14 mouse cellular contexts compared by ENCODE assay signal in the genomic region with DNA sequence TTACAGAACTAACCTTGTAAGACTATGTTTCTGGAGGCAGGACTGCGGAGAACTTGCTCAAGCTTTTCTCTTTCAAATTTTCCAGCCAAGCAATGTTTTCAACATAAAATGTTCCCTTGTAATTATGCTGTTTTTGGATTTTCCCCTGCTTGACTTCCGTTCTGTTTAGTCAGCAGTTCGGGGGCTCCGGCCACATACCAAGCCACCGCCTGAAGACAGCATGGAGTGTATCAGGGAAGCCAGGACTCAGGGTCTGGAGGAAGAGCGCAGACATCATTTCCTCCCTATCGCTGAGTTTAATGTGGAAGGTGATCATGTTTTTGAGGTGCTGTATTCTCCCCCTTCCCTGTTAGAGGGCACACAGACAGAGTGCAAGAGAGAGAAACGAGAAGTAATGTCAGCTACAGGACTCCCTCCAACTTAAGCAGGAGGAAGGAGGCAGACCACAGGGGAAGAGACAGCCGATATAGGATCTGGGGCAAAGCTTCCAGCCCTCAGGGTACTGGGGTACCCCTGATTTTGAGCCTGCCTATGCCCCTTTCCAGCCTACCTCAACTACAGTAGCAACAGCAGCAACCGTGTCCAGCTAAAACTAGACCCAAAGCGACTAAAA. TPM values are rescaled to one million over a fixed set of nuclear protein-coding genes. Genes with fewer than 3 reads are reported as not detected.
DNase-seq lines count a peak whose midpoint lies in the region; ATAC-seq lines count a peak whose summit lies in the region.
"Had no signal": no experiment of that assay in that cellular context is flagged by ENCODE, and none has a peak within 500 bp of the region (broad histone marks: within the 10 kb centered on the region; RNA-seq: fewer than 3 reads in every experiment).

No protein-coding gene starts in this region.

- H3K27ac ChIP-seq in embryonic facial prominence, embryonic 15.5 days (replicated peaks), result 0 out of 2 replicates have a peak overlapping the region, but pooled peaks have one; percentile 11
- H3K27ac ChIP-seq: liver, embryonic 13.5 days had no signal

- H3K27me3 ChIP-seq in embryonic facial prominence, embryonic 15.5 days, result no peaks in the 10 kb centered on the region
- H3K27me3 ChIP-seq: liver, embryonic 13.5 days had no signal

- 72% methylated on average over 11 of the region's 11 CpGs for WGBS in embryonic facial prominence, embryonic 15.5 days

- DNase-seq in kidney, postnatal 14 days, result peak; percentile 27
- no peak for DNase-seq in kidney, adult 18-20 months
- no peak for DNase-seq in adrenal gland, postnatal 10 days
- no peak for DNase-seq in retina, embryonic 14.5 days (ENCODE audit: low spot score)
- DNase-seq: cerebellum, adult 11-12 months; heart, postnatal 4 days; liver, embryonic 13.5 days had no signal

- no peaks in the 10 kb centered on the region for H3K4me1 ChIP-seq in embryonic facial prominence, embryonic 15.5 days
- H3K4me1 ChIP-seq: liver, embryonic 13.5 days had no signal

- no peaks in the 10 kb centered on the region for H3K9me3 ChIP-seq in embryonic facial prominence, embryonic 15.5 days (replicated peaks)
- H3K9me3 ChIP-seq: liver, embryonic 13.5 days had no signal

- no peak overlapping the region for H3K4me3 ChIP-seq in embryonic facial prominence, embryonic 15.5 days (replicated peaks)
- H3K4me3 ChIP-seq: liver, embryonic 13.5 days had no signal

- no peaks in the 10 kb centered on the region for H3K36me3 ChIP-seq in embryonic facial prominence, embryonic 15.5 days
- H3K36me3 ChIP-seq: liver, embryonic 13.5 days had no signal

- H3K9ac ChIP-seq in embryonic facial prominence, embryonic 15.5 days, result no peak overlapping the region
- H3K9ac ChIP-seq: liver, embryonic 13.5 days had no signal

- H3K4me2 ChIP-seq in embryonic facial prominence, embryonic 15.5 days (replicated peaks), result no peak overlapping the region
- H3K4me2 ChIP-seq: liver, embryonic 13.5 days had no signal

- peak; percentile 88 for ATAC-seq in common myeloid progenitor, adult 5-6 weeks (replicated peaks; ENCODE audit: low read depth, poor library complexity, severe bottlenecking)
- no peak for ATAC-seq in embryonic facial prominence, embryonic 15.5 days (ENCODE audit: insufficient number of reproducible peaks, low FRiP score, low TSS enrichment, low read depth)
- peak; percentile 85 for ATAC-seq in megakaryocyte progenitor cell, adult 5-6 weeks (replicated peaks; ENCODE audit: poor library complexity)
- ATAC-seq: activated CD4-positive, CD25-positive, alpha-beta regulatory T cell, adult 4 months; CD4-positive, CD25-positive, alpha-beta regulatory T cell, adult 4 months; inflammation-experienced regulatory T-cells, adult 6 months had no signal

RNA-seq across cellular contexts. Expression of a gene that starts 56.1 kb away (rescaled TPM):
- total RNA-seq in common myeloid progenitor, adult 5-6 weeks (2017), result 0.44 and 0.64 TPM in 2 replicates
- 0.21 TPM in 2 replicates for polyA plus RNA-seq in embryonic facial prominence, embryonic 15.5 days (2015; fragmentation: Nextera tagmentation; extraction: Ambion mirVana)
- 0.22 TPM in 1 of 2 replicates, not detected in the other for total RNA-seq in megakaryocyte progenitor cell, adult 5-6 weeks (2015)
- 0.17 TPM in 1 of 2 replicates, not detected in the other for total RNA-seq in megakaryocyte progenitor cell, adult 5-6 weeks (2017)
- 1 to 10 TPM in 1 of 2 experiments, under 1 TPM in 1; 1.00 to 1.1 TPM for total RNA-seq in adrenal gland, postnatal 10 days (2021)
- total RNA-seq: megakaryocyte-erythroid progenitor cell, adult 5-6 weeks had no signal
